Mouse (Mus musculus): Measurements from ENCODE around the gene Gm6812. TPM values are rescaled to one million over a fixed set of nuclear protein-coding genes. Genes with fewer than 3 reads are reported as not detected.

Gene Gm6812
- not detected in 2 replicates for polyA plus RNA-seq (2012; rRNA removed)

GRCm38 (mm10) chrX:68892953-68893352, at the start of gene Gm6812:
Gene Gm6812, minus strand, starts transcription at chrX:68893053.

Other genes starting within 250 kb of the Gm6812 start
- 71.4 and 118 TPM in 2 replicates for gene Fmr1, start 214.5 kb downstream of the Gm6812 start, polyA plus RNA-seq (2012; rRNA removed)
- 0.11 and 0.40 TPM in 2 replicates for gene Fmr1nb, start 131.2 kb downstream of the Gm6812 start, polyA plus RNA-seq (2012; rRNA removed)
- 0.32 and 0.56 TPM in 2 replicates for gene Gm14698, start 72.0 kb downstream of the Gm6812 start, polyA plus RNA-seq (2012; rRNA removed)

All from central nervous system, embryonic 11.5 days (tissue).